Mouse (Mus musculus) midbrain, embryonic 10.5 days (tissue): Measurements from ENCODE around the gene Rbm33. TPM values are rescaled to one million over a fixed set of nuclear protein-coding genes. Genes with fewer than 3 reads are reported as not detected.

Experiments
- DNase-seq: peaks from one replicate; pipeline ENCODE4 v3.0.0-alpha.2; 2017; ENCODE audit warnings: low spot score
- H3K27ac ChIP-seq: fragments of 300-500 bp; sonication (generic); replicated peaks from 2 replicates; pipeline ENCODE4 v1.5.1; 2016; ENCODE audit warnings: mild to moderate bottlenecking
- H3K27me3 ChIP-seq: fragments of 300-500 bp; sonication (generic); 2 replicates; pipeline ENCODE4 v1.6.1; 2016; ENCODE audit warnings: low read depth, mild to moderate bottlenecking; ENCODE audit not compliant: poor library complexity, severe bottlenecking
- H3K36me3 ChIP-seq: fragments of 300-500 bp; sonication (generic); 2 replicates; pipeline ENCODE4 v1.6.1; 2016; ENCODE audit warnings: mild to moderate bottlenecking, moderate library complexity
- H3K4me1 ChIP-seq: fragments of 300-500 bp; sonication (generic); 2 replicates; pipeline ENCODE4 v1.6.1; 2016
- H3K4me3 ChIP-seq: fragments of 300-500 bp; sonication (generic); 2 replicates; pipeline ENCODE4 v1.5.1; 2016; ENCODE audit warnings: mild to moderate bottlenecking, moderate library complexity
- H3K9me3 ChIP-seq: fragments of 300-500 bp; sonication (generic); replicated peaks from 2 replicates; pipeline ENCODE4 v1.6.1; 2016; ENCODE audit warnings: mild to moderate bottlenecking
- WGBS: fragments of 180-500 bp; shearing (Covaris S2); methylation state at CpG from one replicate; pipeline ENCODE4 v1.1.7; 2016; 5-methylcytosine and 5-hydroxymethylcytosine counted together
- polyA plus RNA-seq: library from polyadenylated mRNA; unstranded; fragments of >200 nt; fragmentation: Nextera tagmentation; extraction: Ambion mirVana; gene quantifications from 2 replicates; pipeline ENCODE4 v1.2.1, GENCODE M21; 2016

The Rbm33 gene
- polyA plus RNA-seq, result 13.2 and 15.3 TPM in 2 replicates

DNA sequence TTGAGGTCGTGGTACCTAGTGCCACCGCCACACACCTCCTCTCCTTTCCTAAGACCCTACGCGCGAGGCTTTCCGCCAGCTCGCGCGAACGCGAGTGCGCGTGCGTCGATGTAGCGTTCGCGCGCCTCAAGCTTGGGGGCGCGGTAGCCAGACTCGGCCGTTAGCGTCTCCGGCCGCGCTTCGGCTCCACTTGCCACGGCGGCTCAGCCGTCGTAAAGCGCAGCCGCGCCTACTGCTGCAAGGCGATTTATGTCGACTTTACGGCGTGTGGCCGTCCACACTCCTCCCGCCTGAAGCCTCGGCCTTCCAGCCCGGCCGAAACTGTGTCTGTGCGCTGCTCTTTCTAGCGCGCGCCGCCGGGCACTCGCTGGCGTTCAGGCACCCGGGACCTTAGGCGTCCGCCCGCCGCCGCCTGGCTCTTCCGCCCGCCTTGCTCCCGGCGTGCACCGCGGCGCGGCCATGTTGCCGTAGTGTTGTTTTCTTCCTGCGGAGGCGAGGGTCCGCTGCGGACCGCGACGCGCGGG lies at the start of gene Rbm33:
Gene Rbm33 (plus strand): TSS at position 400 of the 524 bp plus-strand sequence.
- DNase-seq, result peak; percentile 90
- Histone ChIP-seq H3K36me3 (0 out of 2 replicates have a peak, but pooled peaks cover 11% of the 10 kb centered on the region), H3K4me1 (peaks cover 30% of the 10 kb centered on the region), H3K27me3 (no peaks in the 10 kb centered on the region), H3K9me3 (no peaks in the 10 kb centered on the region), H3K27ac (peak within 1 kb of the TSS; percentile 100), H3K4me3 (peak within 1 kb of the TSS; percentile 97)
- WGBS, result under 1% methylated on average over 76 of the region's 76 CpGs

DNA sequence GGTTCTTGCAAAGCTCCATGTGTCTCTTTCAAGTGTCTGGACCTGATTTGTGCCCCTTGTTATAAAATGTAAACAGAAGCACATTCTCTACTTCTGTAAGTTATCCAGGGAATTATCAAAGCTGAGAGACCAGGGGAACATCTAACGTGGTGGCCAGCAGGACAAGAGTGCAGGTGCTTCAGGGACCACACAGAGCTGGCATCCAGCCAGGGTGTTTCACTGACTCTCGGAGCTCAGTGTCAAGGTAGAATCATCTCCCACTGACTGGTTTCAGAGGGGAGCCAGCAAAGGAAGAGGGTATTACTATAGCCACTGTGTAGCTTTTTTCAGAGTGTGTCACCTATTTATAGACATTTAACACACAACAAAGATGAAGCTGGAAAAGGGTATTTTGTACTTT lies 49.3 kb upstream of the Rbm33 start:
- WGBS, result 73% methylated on average over 2 of the region's 2 CpGs
- Histone ChIP-seq H3K36me3 (no peaks in the 10 kb centered on the region), H3K9me3 (no peaks in the 10 kb centered on the region), H3K4me1 (peaks cover 18% of the 10 kb centered on the region), H3K4me3 (no peak overlapping the region), H3K27ac (no peak overlapping the region), H3K27me3 (no peaks in the 10 kb centered on the region)
- no peak for DNase-seq

DNA sequence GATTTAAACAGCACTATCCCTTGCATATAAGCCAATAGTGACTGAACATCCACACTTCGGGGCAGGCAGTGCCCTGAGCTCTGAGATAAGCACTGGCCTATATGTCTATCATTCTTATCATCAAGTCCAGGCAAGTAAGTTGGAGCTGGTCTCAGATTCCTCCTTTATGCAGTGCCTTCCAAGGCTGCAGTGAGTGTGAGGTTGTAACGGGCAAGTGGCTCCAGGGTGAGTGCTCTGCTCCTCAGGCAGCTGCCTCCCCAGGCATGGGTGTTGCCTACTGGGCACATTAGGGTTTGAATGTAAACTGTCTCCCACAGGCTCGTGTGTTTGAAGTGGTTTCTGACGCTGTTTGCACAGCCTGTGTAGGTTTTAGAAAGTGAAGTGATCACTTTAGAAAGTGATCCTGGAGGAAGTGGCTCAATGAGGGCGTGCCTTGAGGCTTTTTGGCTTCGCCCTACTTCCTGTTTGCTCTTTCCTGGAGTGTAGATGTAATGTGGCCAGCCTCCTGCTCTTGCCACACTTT lies 47.4 kb upstream of the Rbm33 start:
- H3K27me3 ChIP-seq, result no peaks in the 10 kb centered on the region
- H3K27ac ChIP-seq, result no peak overlapping the region
- 74% methylated on average over 6 of the region's 6 CpGs for WGBS
- H3K4me3 ChIP-seq, result no peak overlapping the region
- H3K4me1 ChIP-seq, result 0 out of 2 replicates have a peak, but pooled peaks cover 5% of the 10 kb centered on the region
- DNase-seq, result no peak
- no peaks in the 10 kb centered on the region for H3K9me3 ChIP-seq
- no peaks in the 10 kb centered on the region for H3K36me3 ChIP-seq

- Histone ChIP-seq H3K27ac (no peak overlapping the region), H3K27me3 (no peaks in the 10 kb centered on the region), H3K36me3 (no peaks in the 10 kb centered on the region), H3K9me3 (no peaks in the 10 kb centered on the region), H3K4me3 (no peak overlapping the region), H3K4me1 (no peaks in the 10 kb centered on the region)
- WGBS, result 86% methylated on average over 2 of the region's 2 CpGs
- no peak for DNase-seq
These were observed 44.1 kb upstream of the Rbm33 start for GRCm38 (mm10) chr5:28272836-28273235.

DNA sequence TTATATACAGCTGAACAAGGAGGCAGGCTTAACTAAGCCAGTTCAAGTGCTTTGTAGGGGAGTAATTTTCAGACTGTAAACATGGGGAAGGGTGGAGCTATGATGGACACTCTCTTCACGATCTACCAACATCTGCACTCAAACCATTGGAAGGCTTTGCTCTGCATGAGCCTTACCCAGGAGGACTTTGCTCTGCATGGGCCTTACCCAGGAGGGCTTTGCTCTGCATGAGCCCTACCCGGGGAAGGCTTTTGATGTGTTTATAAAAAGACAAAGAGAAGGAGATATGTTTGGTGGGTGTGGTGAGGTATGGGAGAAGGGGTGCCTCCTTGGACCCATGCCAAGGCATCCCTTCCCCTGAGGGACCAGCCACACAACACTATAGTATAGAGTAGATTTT lies 39.6 kb upstream of the Rbm33 start:
- Histone ChIP-seq H3K9me3 (no peaks in the 10 kb centered on the region), H3K4me3 (no peak overlapping the region)

DNA sequence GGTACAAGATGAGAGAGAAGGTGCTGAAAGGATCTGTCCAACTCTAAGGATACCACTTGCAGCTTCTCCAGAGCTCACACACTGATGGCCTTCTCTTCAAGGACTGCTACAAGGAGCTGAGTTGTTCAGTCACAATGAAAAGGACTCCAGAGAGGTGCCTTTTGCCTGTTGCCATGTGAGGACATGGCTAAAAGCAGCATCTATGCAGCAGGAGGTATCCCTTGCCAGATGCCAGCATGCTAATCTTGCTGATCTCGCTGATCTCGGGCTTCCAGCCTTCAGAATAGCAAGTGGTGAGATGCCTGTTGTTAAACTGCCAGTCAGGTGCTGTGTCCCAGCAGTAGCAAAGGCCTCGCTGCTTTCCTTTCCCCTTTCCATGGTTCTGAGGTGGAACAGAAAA lies 27.8 kb upstream of the Rbm33 start:
- Histone ChIP-seq H3K9me3 (no peaks in the 10 kb centered on the region), H3K4me1 (peaks cover 15% of the 10 kb centered on the region), H3K4me3 (no peak overlapping the region), H3K27ac (no peak overlapping the region), H3K36me3 (no peaks in the 10 kb centered on the region), H3K27me3 (no peaks in the 10 kb centered on the region)
- DNase-seq, result no peak
- 57% methylated on average over 3 of the region's 3 CpGs for WGBS

More for the DNA sequence above, 39.6 kb upstream of the Rbm33 start:
- Histone ChIP-seq H3K4me1 (no peaks in the 10 kb centered on the region), H3K27ac (no peak overlapping the region), H3K36me3 (no peaks in the 10 kb centered on the region), H3K27me3 (no peaks in the 10 kb centered on the region)
- WGBS, result 75% methylated on average over 2 of the region's 2 CpGs
- DNase-seq, result no peak

GRCm38 (mm10) chr5:28290630-28291029 lies 26.3 kb upstream of the Rbm33 start:
- 67% methylated on average over 1 of the region's 1 CpGs for WGBS
- Histone ChIP-seq H3K4me1 (peaks cover 15% of the 10 kb centered on the region), H3K9me3 (no peaks in the 10 kb centered on the region)

GRCm38 (mm10) chr5:28291118-28291850 lies 25.6 kb upstream of the Rbm33 start:
- Histone ChIP-seq H3K36me3 (no peaks in the 10 kb centered on the region), H3K27ac (no peak overlapping the region), H3K27me3 (no peaks in the 10 kb centered on the region), H3K9me3 (no peaks in the 10 kb centered on the region), H3K4me1 (peaks cover 15% of the 10 kb centered on the region), H3K4me3 (no peak overlapping the region)
- DNase-seq, result no peak
- WGBS, result 87% methylated on average over 5 of the region's 5 CpGs

More at GRCm38 (mm10) chr5:28290630-28291029, 26.3 kb upstream of the Rbm33 start:
- Histone ChIP-seq H3K27me3 (no peaks in the 10 kb centered on the region), H3K4me3 (no peak overlapping the region), H3K36me3 (no peaks in the 10 kb centered on the region), H3K27ac (no peak overlapping the region)
- no peak for DNase-seq

- no peaks in the 10 kb centered on the region for H3K36me3 ChIP-seq
- 63% methylated on average over 3 of the region's 3 CpGs for WGBS
- no peak overlapping the region for H3K4me3 ChIP-seq
- H3K27ac ChIP-seq, result no peak overlapping the region
- no peaks in the 10 kb centered on the region for H3K9me3 ChIP-seq
- no peaks in the 10 kb centered on the region for H3K27me3 ChIP-seq
- H3K4me1 ChIP-seq, result peaks cover 15% of the 10 kb centered on the region
- no peak for DNase-seq
These were observed 24.6 kb upstream of the Rbm33 start for GRCm38 (mm10) chr5:28292281-28292680.

- DNase-seq, result peak; percentile 84
- Histone ChIP-seq H3K4me1 (peaks cover 10% of the 10 kb centered on the region), H3K9me3 (no peaks in the 10 kb centered on the region), H3K27me3 (no peaks in the 10 kb centered on the region), H3K4me3 (no peak overlapping the region), H3K36me3 (no peaks in the 10 kb centered on the region), H3K27ac (no peak overlapping the region)
- 8% methylated on average over 6 of the region's 6 CpGs for WGBS
These were observed 22.9 kb upstream of the Rbm33 start for GRCm38 (mm10) chr5:28293990-28294389.

DNA sequence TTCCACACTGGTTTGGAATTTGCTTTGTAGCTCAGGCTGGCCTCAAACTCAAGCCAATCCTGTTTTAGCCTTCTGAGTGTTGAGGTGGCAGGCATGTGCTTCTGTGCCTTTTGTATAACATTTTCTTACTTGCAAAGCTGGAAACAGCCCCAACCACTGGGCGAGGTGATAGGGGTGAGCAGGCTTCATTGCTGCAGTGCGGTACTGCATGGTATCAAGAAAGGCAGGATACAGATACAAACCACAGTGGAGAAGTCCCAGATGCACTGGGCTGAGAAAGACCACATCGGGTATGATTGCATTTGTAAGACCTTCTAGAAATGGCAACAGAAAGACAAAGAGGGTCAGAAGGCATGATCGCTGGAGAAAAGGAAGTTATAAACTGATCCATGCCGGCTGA lies 18.8 kb upstream of the Rbm33 start:
- Histone ChIP-seq H3K27ac (no peak overlapping the region), H3K27me3 (no peaks in the 10 kb centered on the region), H3K4me1 (no peaks in the 10 kb centered on the region), H3K4me3 (no peak overlapping the region), H3K36me3 (no peaks in the 10 kb centered on the region), H3K9me3 (no peaks in the 10 kb centered on the region)
- WGBS, result 88% methylated on average over 5 of the region's 5 CpGs
- DNase-seq, result no peak

DNA sequence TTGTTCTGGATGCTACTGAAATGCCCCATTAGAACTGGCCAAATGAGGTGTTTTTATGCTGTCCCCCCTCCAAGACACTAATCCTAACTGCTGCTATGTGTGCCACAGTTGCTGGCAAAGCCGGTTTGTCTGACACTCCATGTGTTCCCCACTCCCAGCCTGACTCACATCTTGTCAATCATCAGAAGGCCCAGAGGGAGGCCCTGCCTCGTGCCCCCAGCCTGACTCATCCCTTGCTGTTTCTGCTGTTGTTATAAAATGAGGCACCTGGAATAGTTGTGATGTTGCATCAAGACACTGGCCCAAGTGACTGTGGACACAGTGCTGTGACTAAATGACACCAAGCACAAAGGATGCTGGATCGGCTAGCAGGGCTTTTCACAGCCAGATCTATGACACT lies 18.2 kb upstream of the Rbm33 start:
- H3K27me3 ChIP-seq, result no peaks in the 10 kb centered on the region
- no peaks in the 10 kb centered on the region for H3K9me3 ChIP-seq
- no peak overlapping the region for H3K4me3 ChIP-seq
- H3K4me1 ChIP-seq, result no peaks in the 10 kb centered on the region
- no peak for DNase-seq
- H3K27ac ChIP-seq, result no peak overlapping the region
- WGBS, result 70% methylated on average over 3 of the region's 3 CpGs
- no peaks in the 10 kb centered on the region for H3K36me3 ChIP-seq

GRCm38 (mm10) chr5:28299346-28299745 lies 17.6 kb upstream of the Rbm33 start:
- Histone ChIP-seq H3K36me3 (no peaks in the 10 kb centered on the region), H3K4me3 (no peak overlapping the region), H3K9me3 (no peaks in the 10 kb centered on the region), H3K4me1 (no peaks in the 10 kb centered on the region), H3K27ac (no peak overlapping the region), H3K27me3 (no peaks in the 10 kb centered on the region)
- no peak for DNase-seq
- 78% methylated on average over 6 of the region's 6 CpGs for WGBS
